Mouse (Mus musculus) layer of hippocampus, adult 9-11 months (tissue): ENCODE measurements around the gene Rbms1.

Experiments
- DNase-seq: peaks from one replicate; pipeline ENCODE4 v3.0.0; 2022

Rbms1 gene

GRCm38 (mm10) chr2:60962671-60963421, at the start of gene Rbms1:
Gene Rbms1 (minus strand): TSS chr2:60963192.
- peak; percentile 23 for DNase-seq

- DNase-seq: no peak
These were observed 49.3 kb upstream of the Rbms1 start for GRCm38 (mm10) chr2:61012249-61012828.

- no peak for DNase-seq
These were observed 23.3 kb upstream of the Rbms1 start for GRCm38 (mm10) chr2:60986286-60986685.

- DNase-seq: no peak
These were observed 15.7 kb upstream of the Rbms1 start for GRCm38 (mm10) chr2:60978538-60979313.

- no peak for DNase-seq
These were observed 9.3 kb upstream of the Rbms1 start for GRCm38 (mm10) chr2:60972189-60972814.

GRCm38 (mm10) chr2:60963616-60964015, 624 bp upstream of the Rbms1 start:
- no peak for DNase-seq

GRCm38 (mm10) chr2:60962001-60962670, 856 bp downstream of the Rbms1 start:
- no peak for DNase-seq

- no peak for DNase-seq
These were observed 1.7 kb downstream of the Rbms1 start for GRCm38 (mm10) chr2:60961281-60961680.

- no peak for DNase-seq
These were observed 14.8 kb downstream of the Rbms1 start for GRCm38 (mm10) chr2:60948241-60948640.

GRCm38 (mm10) chr2:60947817-60948216, 15.2 kb downstream of the Rbms1 start:
- no peak for DNase-seq

- DNase-seq: no peak
These were observed 22.5 kb downstream of the Rbms1 start for GRCm38 (mm10) chr2:60940454-60940961.

- DNase-seq: no peak
These were observed 23.0 kb downstream of the Rbms1 start for GRCm38 (mm10) chr2:60939957-60940356.

- DNase-seq: no peak
These were observed 26.1 kb downstream of the Rbms1 start for GRCm38 (mm10) chr2:60936910-60937309.

GRCm38 (mm10) chr2:60928948-60929347, 34.0 kb downstream of the Rbms1 start:
- DNase-seq: no peak

GRCm38 (mm10) chr2:60927906-60928775, 34.9 kb downstream of the Rbms1 start:
- no peak for DNase-seq

GRCm38 (mm10) chr2:60925063-60925462, 37.9 kb downstream of the Rbms1 start:
- no peak for DNase-seq

- no peak for DNase-seq
These were observed 39.0 kb downstream of the Rbms1 start for GRCm38 (mm10) chr2:60923756-60924544.

GRCm38 (mm10) chr2:60923111-60923510, 39.9 kb downstream of the Rbms1 start:
- no peak for DNase-seq

- DNase-seq: no peak
These were observed 40.6 kb downstream of the Rbms1 start for GRCm38 (mm10) chr2:60922351-60922750.

- DNase-seq: no peak
These were observed 42.9 kb downstream of the Rbms1 start for GRCm38 (mm10) chr2:60920076-60920475.

GRCm38 (mm10) chr2:60918401-60918800, 44.6 kb downstream of the Rbms1 start:
- no peak for DNase-seq
